Mouse (Mus musculus) yolk sac, embryonic 10.5 days (tissue): ENCODE results near the gene Lrrfip1.

ENCODE experiments used
- DNase-seq: peaks from one replicate; pipeline ENCODE4 v3.0.0-alpha.2; 2017; ENCODE audit warnings: low spot score

Lrrfip1 gene

GRCm38 (mm10) chr1:90998268-90998890 is at the start of gene Lrrfip1:
Lrrfip1 (plus strand) TSS chr1:90998737.
- no peak for DNase-seq

- DNase-seq, result no peak
Observed at GRCm38 (mm10) chr1:90949309-90949708, 49.2 kb upstream of the Lrrfip1 start.

GRCm38 (mm10) chr1:90951670-90952069 is 46.9 kb upstream of the Lrrfip1 start:
- no peak for DNase-seq

GRCm38 (mm10) chr1:90952808-90953207 is 45.7 kb upstream of the Lrrfip1 start, which contains the start of gene Prlh:
Prlh (plus strand) TSS chr1:90953108.
- DNase-seq, result no peak

GRCm38 (mm10) chr1:90953688-90954087 is 44.8 kb upstream of the Lrrfip1 start:
- no peak for DNase-seq

GRCm38 (mm10) chr1:90956245-90957096 is 42.1 kb upstream of the Lrrfip1 start:
- DNase-seq, result peak; percentile 55

- peak; percentile 68 for DNase-seq
Observed at GRCm38 (mm10) chr1:90962526-90962925, 36.0 kb upstream of the Lrrfip1 start.

GRCm38 (mm10) chr1:90962994-90963393 is 35.5 kb upstream of the Lrrfip1 start:
- DNase-seq, result peak; percentile 27

- DNase-seq, result no peak
Observed at GRCm38 (mm10) chr1:90967583-90967982, 31.0 kb upstream of the Lrrfip1 start.

- DNase-seq, result no peak
Observed at GRCm38 (mm10) chr1:90968649-90969048, 29.9 kb upstream of the Lrrfip1 start.

- DNase-seq, result peak; percentile 78
Observed at GRCm38 (mm10) chr1:90969347-90969784, 29.2 kb upstream of the Lrrfip1 start, which contains the start of gene Rab17. Rab17 (minus strand) TSS chr1:90969661.

GRCm38 (mm10) chr1:90969881-90970390 is 28.6 kb upstream of the Lrrfip1 start:
- no peak for DNase-seq

GRCm38 (mm10) chr1:90972911-90973573 is 25.5 kb upstream of the Lrrfip1 start:
- DNase-seq, result peak; percentile 93

- DNase-seq, result no peak
Observed at GRCm38 (mm10) chr1:90973574-90973911, 25.0 kb upstream of the Lrrfip1 start.

GRCm38 (mm10) chr1:90974906-90975649 is 23.5 kb upstream of the Lrrfip1 start:
- DNase-seq, result peak; percentile 44

- DNase-seq, result no peak
Observed at GRCm38 (mm10) chr1:90975960-90976359, 22.6 kb upstream of the Lrrfip1 start.

- DNase-seq, result no peak
Observed at GRCm38 (mm10) chr1:90980638-90981330, 17.8 kb upstream of the Lrrfip1 start.

- DNase-seq, result no peak
Observed at GRCm38 (mm10) chr1:90981346-90981745, 17.2 kb upstream of the Lrrfip1 start.

GRCm38 (mm10) chr1:90995916-90996315 is 2.6 kb upstream of the Lrrfip1 start:
- no peak for DNase-seq

- DNase-seq, result no peak
Observed at GRCm38 (mm10) chr1:90997136-90997535, 1.4 kb upstream of the Lrrfip1 start.

GRCm38 (mm10) chr1:90997641-90998040 is 896 bp upstream of the Lrrfip1 start:
- DNase-seq, result no peak
